Mouse (Mus musculus) heart, embryonic 15.5 days (tissue): ENCODE data around the gene Man2a1. TPM values are rescaled to one million over a fixed set of nuclear protein-coding genes. Genes with fewer than 3 reads are reported as not detected.
A peak's percentile ranks its signal among the peaks of the same experiment; 100 is the strongest.

ENCODE experiments used
- ATAC-seq: fragments of 200-750 bp; cut with Nextera tagmentation; replicated peaks from 2 replicates; pipeline ENCODE4 v1.8.0; 2017; ENCODE audit warnings: low read depth, moderate TSS enrichment; ENCODE audit not compliant: insufficient number of reproducible peaks, insufficient read depth, low FRiP score
- H3K27ac ChIP-seq: fragments of 300-500 bp; sonication (generic); 2 replicates; pipeline ENCODE4 v1.5.1; 2015; ENCODE audit warnings: mild to moderate bottlenecking, inconsistent platforms
- H3K27me3 ChIP-seq: fragments of 300-500 bp; sonication (generic); 2 replicates; pipeline ENCODE4 v1.6.1; 2015; ENCODE audit warnings: inconsistent platforms
- H3K36me3 ChIP-seq: fragments of 300-500 bp; sonication (generic); 2 replicates; pipeline ENCODE4 v1.6.1; 2015; ENCODE audit warnings: mild to moderate bottlenecking, inconsistent platforms
- H3K4me1 ChIP-seq: fragments of 300-500 bp; sonication (generic); replicated peaks from 2 replicates; pipeline ENCODE4 v1.6.1; 2015; ENCODE audit warnings: inconsistent platforms
- H3K4me2 ChIP-seq: fragments of 300-500 bp; sonication (generic); 2 replicates; pipeline ENCODE4 v1.6.1; 2015; ENCODE audit warnings: inconsistent platforms, mild to moderate bottlenecking, moderate library complexity
- H3K4me3 ChIP-seq: fragments of 300-500 bp; sonication (generic); 2 replicates; pipeline ENCODE4 v1.5.1; 2015; ENCODE audit warnings: mild to moderate bottlenecking, inconsistent platforms
- H3K9ac ChIP-seq: fragments of 300-500 bp; sonication (generic); 2 replicates; pipeline ENCODE4 v1.6.1; 2015; ENCODE audit warnings: mild to moderate bottlenecking, inconsistent platforms
- H3K9me3 ChIP-seq: fragments of 300-500 bp; sonication (generic); replicated peaks from 2 replicates; pipeline ENCODE4 v1.6.1; 2016; ENCODE audit warnings: inconsistent platforms
- WGBS: fragments of 180-500 bp; shearing (Covaris S2); methylation state at CpG from one replicate; pipeline ENCODE4 v1.1.7; 2015; ENCODE audit warnings: mixed read lengths; 5-methylcytosine and 5-hydroxymethylcytosine counted together
- polyA plus RNA-seq: library from polyadenylated mRNA; unstranded; fragments of >200 nt; fragmentation: Nextera tagmentation; extraction: Ambion mirVana; gene quantifications from 2 replicates; pipeline ENCODE4 v1.2.1, GENCODE M21; 2015

Gene Man2a1
- polyA plus RNA-seq, 1 experiment from 2014 or later, result 5.1 TPM

- Histone ChIP-seq H3K4me2 (no peak overlapping the region), H3K27ac (no peak overlapping the region), H3K9me3 (no peaks in the 10 kb centered on the region), H3K36me3 (no peaks in the 10 kb centered on the region), H3K4me3 (no peak overlapping the region), H3K9ac (no peak overlapping the region), H3K4me1 (no peaks in the 10 kb centered on the region), H3K27me3 (no peaks in the 10 kb centered on the region)
- WGBS, result 88% methylated on average over 4 of the region's 4 CpGs
- ATAC-seq, result no peak
Observed at GRCm38 (mm10) chr17:64703649-64704230, 103.2 kb downstream of the Man2a1 start.

GRCm38 (mm10) chr17:64707529-64707928, 107.0 kb downstream of the Man2a1 start:
- H3K36me3 ChIP-seq, result 0 out of 2 replicates have a peak, but pooled peaks cover 3% of the 10 kb centered on the region
- H3K4me3 ChIP-seq, result no peak overlapping the region
- no peak overlapping the region for H3K4me2 ChIP-seq
- WGBS, result 70% methylated on average over 6 of the region's 6 CpGs
- H3K27ac ChIP-seq, result no peak overlapping the region
- no peaks in the 10 kb centered on the region for H3K9me3 ChIP-seq
- H3K9ac ChIP-seq, result no peak overlapping the region
- no peak for ATAC-seq
- H3K4me1 ChIP-seq, result no peaks in the 10 kb centered on the region
- no peaks in the 10 kb centered on the region for H3K27me3 ChIP-seq

GRCm38 (mm10) chr17:64716318-64716717, 115.8 kb downstream of the Man2a1 start:
- Histone ChIP-seq H3K36me3 (peaks cover 16% of the 10 kb centered on the region), H3K27me3 (no peaks in the 10 kb centered on the region), H3K9ac (no peak overlapping the region), H3K27ac (peak overlapping the region; percentile 64), H3K9me3 (no peaks in the 10 kb centered on the region), H3K4me2 (no peak overlapping the region), H3K4me1 (peaks cover 13% of the 10 kb centered on the region), H3K4me3 (no peak overlapping the region)
- ATAC-seq, result peak; percentile 62
- 47% methylated on average over 4 of the region's 4 CpGs for WGBS

GRCm38 (mm10) chr17:64719760-64720159, 119.2 kb downstream of the Man2a1 start:
- H3K4me1 ChIP-seq, result peaks cover 13% of the 10 kb centered on the region
- no peak for ATAC-seq
- H3K4me2 ChIP-seq, result no peak overlapping the region
- 69% methylated on average over 5 of the region's 5 CpGs for WGBS
- H3K36me3 ChIP-seq, result peaks cover 4% of the 10 kb centered on the region
- no peak overlapping the region for H3K27ac ChIP-seq
- no peak overlapping the region for H3K9ac ChIP-seq
- H3K27me3 ChIP-seq, result no peaks in the 10 kb centered on the region
- no peak overlapping the region for H3K4me3 ChIP-seq
- no peaks in the 10 kb centered on the region for H3K9me3 ChIP-seq

- ATAC-seq, result no peak
- WGBS, result 53% methylated on average over 5 of the region's 5 CpGs
- Histone ChIP-seq H3K9ac (no peak overlapping the region), H3K27me3 (no peaks in the 10 kb centered on the region), H3K27ac (no peak overlapping the region), H3K4me1 (peaks cover 9% of the 10 kb centered on the region), H3K9me3 (no peaks in the 10 kb centered on the region), H3K36me3 (peaks cover 3% of the 10 kb centered on the region), H3K4me2 (no peak overlapping the region), H3K4me3 (no peak overlapping the region)
Observed at GRCm38 (mm10) chr17:64721112-64721511, 120.6 kb downstream of the Man2a1 start.

GRCm38 (mm10) chr17:64723162-64723561, 122.6 kb downstream of the Man2a1 start:
- no peak overlapping the region for H3K27ac ChIP-seq
- peaks cover 5% of the 10 kb centered on the region for H3K36me3 ChIP-seq
- H3K4me2 ChIP-seq, result no peak overlapping the region
- no peaks in the 10 kb centered on the region for H3K27me3 ChIP-seq
- H3K4me1 ChIP-seq, result 0 out of 2 replicates have a peak, but pooled peaks cover 3% of the 10 kb centered on the region
- no peaks in the 10 kb centered on the region for H3K9me3 ChIP-seq
- no peak for ATAC-seq
- no peak overlapping the region for H3K9ac ChIP-seq
- no peak overlapping the region for H3K4me3 ChIP-seq
- 82% methylated on average over 1 of the region's 1 CpGs for WGBS

GRCm38 (mm10) chr17:64725214-64725613, 124.7 kb downstream of the Man2a1 start:
- H3K4me1 ChIP-seq, result 0 out of 2 replicates have a peak, but pooled peaks cover 3% of the 10 kb centered on the region
- no peaks in the 10 kb centered on the region for H3K27me3 ChIP-seq
- H3K9me3 ChIP-seq, result no peaks in the 10 kb centered on the region
- no peak for ATAC-seq
- WGBS, result 87% methylated on average over 3 of the region's 3 CpGs
- no peak overlapping the region for H3K27ac ChIP-seq
- H3K9ac ChIP-seq, result no peak overlapping the region
- H3K36me3 ChIP-seq, result peaks cover 11% of the 10 kb centered on the region
- no peak overlapping the region for H3K4me2 ChIP-seq
- H3K4me3 ChIP-seq, result no peak overlapping the region

GRCm38 (mm10) chr17:64726032-64726431, 125.5 kb downstream of the Man2a1 start:
- 81% methylated on average over 7 of the region's 7 CpGs for WGBS
- H3K27ac ChIP-seq, result no peak overlapping the region

GRCm38 (mm10) chr17:64735492-64735891, 135.0 kb downstream of the Man2a1 start:
- Histone ChIP-seq H3K36me3 (peaks cover 14% of the 10 kb centered on the region), H3K4me1 (no peaks in the 10 kb centered on the region; the same call in 1 of the 2 replicates), H3K4me2 (no peak overlapping the region), H3K9ac (no peak overlapping the region), H3K27ac (no peak overlapping the region), H3K9me3 (no peaks in the 10 kb centered on the region), H3K27me3 (no peaks in the 10 kb centered on the region), H3K4me3 (no peak overlapping the region)
- ATAC-seq, result no peak
- 76% methylated on average over 4 of the region's 4 CpGs for WGBS

More at GRCm38 (mm10) chr17:64726032-64726431, 125.5 kb downstream of the Man2a1 start:
- Histone ChIP-seq H3K9me3 (no peaks in the 10 kb centered on the region), H3K4me3 (no peak overlapping the region), H3K9ac (no peak overlapping the region), H3K4me1 (no peaks in the 10 kb centered on the region), H3K36me3 (peaks cover 11% of the 10 kb centered on the region), H3K4me2 (no peak overlapping the region), H3K27me3 (no peaks in the 10 kb centered on the region)
- ATAC-seq, result no peak

GRCm38 (mm10) chr17:64737918-64738317, 137.4 kb downstream of the Man2a1 start:
- Histone ChIP-seq H3K36me3 (peaks cover 23% of the 10 kb centered on the region), H3K27ac (no peak overlapping the region), H3K9ac (no peak overlapping the region), H3K4me3 (no peak overlapping the region), H3K9me3 (no peaks in the 10 kb centered on the region), H3K4me2 (no peak overlapping the region), H3K4me1 (no peaks in the 10 kb centered on the region; the same call in 1 of the 2 replicates), H3K27me3 (no peaks in the 10 kb centered on the region)
- no peak for ATAC-seq
- WGBS, result 48% methylated on average over 1 of the region's 1 CpGs

- Histone ChIP-seq H3K36me3 (peaks cover 17% of the 10 kb centered on the region), H3K27ac (no peak overlapping the region), H3K4me2 (no peak overlapping the region), H3K9me3 (no peaks in the 10 kb centered on the region), H3K27me3 (no peaks in the 10 kb centered on the region), H3K4me3 (no peak overlapping the region), H3K9ac (no peak overlapping the region), H3K4me1 (no peaks in the 10 kb centered on the region; the same call in 1 of the 2 replicates)
- ATAC-seq, result no peak
- WGBS, result 91% methylated on average over 6 of the region's 6 CpGs
Observed at GRCm38 (mm10) chr17:64739129-64739528, 138.6 kb downstream of the Man2a1 start.
